Mouse (Mus musculus): ENCODE results near the gene Mcm2. TPM values are rescaled to one million over a fixed set of nuclear protein-coding genes. Genes with fewer than 3 reads are reported as not detected.

Mcm2 gene
- polyA plus RNA-seq (2017; shearing (Covaris generic)), result 10 to 100 TPM; 62.5 to 66.2 TPM

GRCm38 (mm10) chr6:88898534-88899048 lies at the start of gene Mcm2:
Gene Mcm2, minus strand, starts transcription at chr6:88898780.

GRCm38 (mm10) chr6:88901947-88902820 lies 3.6 kb upstream of the Mcm2 start, which contains the start of gene Tpra1:
Gene Tpra1, plus strand, starts transcription at chr6:88902251.

GRCm38 (mm10) chr6:88874868-88875508 lies 23.6 kb downstream of the Mcm2 start, which contains the start of gene Podxl2:
Gene Podxl2, minus strand, starts transcription at chr6:88875044.

GRCm38 (mm10) chr6:88841781-88842689 lies 56.5 kb downstream of the Mcm2 start, which contains the start of gene Abtb1:
Gene Abtb1, minus strand, starts transcription at chr6:88841984.

Other genes with a start within 250 kb of the Mcm2 start
- 1 to 10 TPM in 1 of 2 experiments, under 1 TPM in 1; 0.82 to 3.8 TPM for gene Mgll, start 174.4 kb downstream of the Mcm2 start, polyA plus RNA-seq (2017; shearing (Covaris generic))
- 10 to 100 TPM; 60.5 to 69.7 TPM for gene Abtb1, start 56.8 kb downstream of the Mcm2 start, polyA plus RNA-seq (2017; shearing (Covaris generic))
- gene Podxl2, start 23.7 kb downstream of the Mcm2 start, polyA plus RNA-seq (2017; shearing (Covaris generic)), result 1 to 10 TPM in 1 of 2 experiments, not detected in 1; 2.3 TPM
- 100 to 1,000 TPM in 1 of 2 experiments, 10 to 100 TPM in 1; 83.6 to 107 TPM for gene Tpra1, start 3.5 kb upstream of the Mcm2 start, polyA plus RNA-seq (2017; shearing (Covaris generic))